Mouse (Mus musculus): ENCODE measurements around the gene Atg7. TPM values are rescaled to one million over a fixed set of nuclear protein-coding genes. Genes with fewer than 3 reads are reported as not detected.

The Atg7 gene
- polyA plus RNA-seq, 1 experiment from 2014 or later, result 21.6 TPM

DNA sequence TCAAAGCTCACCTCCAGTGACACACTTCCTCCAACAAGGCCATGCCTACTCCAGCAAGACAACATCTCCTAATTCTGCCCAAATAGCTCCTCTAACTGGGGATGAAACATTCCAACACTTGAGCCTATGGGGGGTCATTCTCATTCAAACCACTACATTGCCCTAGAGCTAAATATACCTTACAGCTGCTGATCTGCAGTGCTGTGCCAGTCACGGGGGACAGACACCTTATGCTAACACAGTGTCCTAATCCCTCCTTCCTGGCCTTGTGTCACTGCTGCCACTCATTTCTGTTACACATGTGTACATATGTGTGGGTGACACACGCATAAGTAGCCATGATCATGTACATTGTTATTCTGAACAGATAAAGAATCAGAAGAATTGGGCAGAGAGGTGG, 127.4 kb downstream of the Atg7 start:
- WGBS, result 81% methylated on average over 2 of the region's 2 CpGs
- H3K27me3 ChIP-seq (ENCODE audit: insufficient read depth, low read length), result no peaks in the 10 kb centered on the region

DNA sequence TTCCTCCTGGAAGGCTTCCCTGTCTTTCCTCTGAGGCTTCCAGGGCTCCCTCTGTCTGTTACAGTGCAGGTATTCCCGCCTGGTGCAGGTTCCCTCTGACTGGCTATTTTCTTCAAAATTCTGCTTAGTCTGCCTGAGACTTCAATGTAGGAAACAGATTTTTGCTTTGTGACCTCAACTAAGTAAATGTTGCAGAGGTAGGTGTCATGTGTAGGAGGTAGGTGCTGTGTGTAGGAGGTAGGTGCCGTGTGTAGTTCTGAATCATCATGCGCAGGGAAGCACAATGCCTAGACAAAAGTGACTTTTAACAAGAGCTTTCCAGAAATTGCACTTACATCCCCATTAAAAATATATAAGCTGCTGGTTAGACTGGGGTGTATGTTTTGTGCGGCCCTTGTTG, 128.6 kb downstream of the Atg7 start:
- no peak for ATAC-seq (ENCODE audit: insufficient read depth)
- 77% methylated on average over 4 of the region's 4 CpGs for WGBS

More for the DNA sequence above, 127.4 kb downstream of the Atg7 start:
- H3K36me3 ChIP-seq (ENCODE audit: insufficient read depth), result no peaks in the 10 kb centered on the region
- H3K4me2 ChIP-seq, result no peak overlapping the region
- H3K27ac ChIP-seq (ENCODE audit: low read depth), result no peak overlapping the region
- H3K9me3 ChIP-seq (ENCODE audit: low read depth, low read length), result no peaks in the 10 kb centered on the region
- no peak for TF ChIP-seq CTCF (IDR thresholded peaks at IDR 0.05; ENCODE audit: low read depth)
- no peak overlapping the region for H3K9ac ChIP-seq
- H3K4me3 ChIP-seq (ENCODE audit: low read depth, low read length), result no peak overlapping the region
- 0 out of 2 replicates have a peak, but pooled peaks cover 10% of the 10 kb centered on the region for H3K4me1 ChIP-seq (ENCODE audit: insufficient read depth)
- no peak for ATAC-seq (ENCODE audit: insufficient read depth)
- no peak for DNase-seq

DNA sequence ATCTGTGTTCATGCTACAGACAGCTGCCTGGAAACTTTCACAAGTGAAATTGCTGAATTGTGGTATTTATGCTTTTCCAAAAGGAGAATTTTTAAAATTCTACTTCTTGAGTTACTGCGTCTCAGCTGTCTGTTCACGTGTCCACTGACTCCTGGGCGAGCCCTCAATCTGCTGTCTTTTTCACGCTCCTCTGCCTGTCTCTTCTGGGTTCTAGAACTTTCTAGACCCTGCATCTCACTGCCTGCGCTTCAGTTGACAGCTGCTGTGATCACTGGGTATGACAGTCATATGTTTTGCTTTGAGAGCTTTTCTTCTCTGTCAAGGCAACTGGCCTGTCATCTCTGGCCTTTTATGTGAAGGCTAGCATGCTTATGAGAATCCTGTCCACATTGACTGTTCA, 132.3 kb downstream of the Atg7 start:
- TF ChIP-seq CTCF (IDR thresholded peaks at IDR 0.05; ENCODE audit: low read depth), result no peak

More for the DNA sequence above, 128.6 kb downstream of the Atg7 start:
- H3K4me1 ChIP-seq (ENCODE audit: insufficient read depth), result 0 out of 2 replicates have a peak, but pooled peaks cover 10% of the 10 kb centered on the region
- H3K27ac ChIP-seq (ENCODE audit: low read depth), result no peak overlapping the region
- H3K36me3 ChIP-seq (ENCODE audit: insufficient read depth), result no peaks in the 10 kb centered on the region
- no peak overlapping the region for H3K4me3 ChIP-seq (ENCODE audit: low read depth, low read length)
- H3K9me3 ChIP-seq (ENCODE audit: low read depth, low read length), result no peaks in the 10 kb centered on the region
- DNase-seq, result no peak
- no peak overlapping the region for H3K4me2 ChIP-seq
- H3K27me3 ChIP-seq (ENCODE audit: insufficient read depth, low read length), result no peaks in the 10 kb centered on the region
- no peak for TF ChIP-seq CTCF (IDR thresholded peaks at IDR 0.05; ENCODE audit: low read depth)
- H3K9ac ChIP-seq, result no peak overlapping the region

DNA sequence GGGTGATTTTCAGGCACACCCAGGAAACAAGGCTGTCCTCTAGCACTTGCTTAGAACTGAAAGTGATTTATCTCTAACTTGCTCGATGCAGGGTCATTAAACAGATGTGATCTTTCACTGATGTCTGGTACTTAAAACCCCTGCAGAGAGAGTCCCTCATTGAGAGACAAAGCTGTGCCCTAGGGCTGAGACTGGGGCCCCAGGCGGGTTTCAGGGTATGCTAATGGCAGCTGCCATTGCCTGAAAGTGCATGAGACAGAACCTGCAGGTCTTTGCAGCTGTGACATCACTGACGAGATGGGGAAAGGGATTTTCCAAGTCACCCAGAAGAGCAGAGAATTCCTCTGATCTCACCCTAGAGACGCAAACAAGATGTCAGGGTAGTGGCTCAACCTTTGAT, 135.0 kb downstream of the Atg7 start:
- WGBS, result 23% methylated on average over 4 of the region's 4 CpGs
- Histone ChIP-seq H3K4me1 (ENCODE audit: insufficient read depth) (peaks cover 18% of the 10 kb centered on the region), H3K9me3 (ENCODE audit: low read depth, low read length) (no peaks in the 10 kb centered on the region), H3K4me2 (no peak overlapping the region), H3K4me3 (ENCODE audit: low read depth, low read length) (no peak overlapping the region), H3K27me3 (ENCODE audit: insufficient read depth, low read length) (no peaks in the 10 kb centered on the region), H3K27ac (ENCODE audit: low read depth) (no peak overlapping the region), H3K36me3 (ENCODE audit: insufficient read depth) (no peaks in the 10 kb centered on the region), H3K9ac (no peak overlapping the region)
- DNase-seq, result no peak
- TF ChIP-seq CTCF (IDR thresholded peaks at IDR 0.05; ENCODE audit: low read depth), result no peak
- no peak for ATAC-seq (ENCODE audit: insufficient read depth)

More for the DNA sequence above, 132.3 kb downstream of the Atg7 start:
- H3K4me3 ChIP-seq (ENCODE audit: low read depth, low read length), result no peak overlapping the region
- H3K9me3 ChIP-seq (ENCODE audit: low read depth, low read length), result no peaks in the 10 kb centered on the region
- no peak overlapping the region for H3K4me2 ChIP-seq
- DNase-seq (no peak), ATAC-seq (ENCODE audit: insufficient read depth) (no peak)
- 82% methylated on average over 5 of the region's 5 CpGs for WGBS
- H3K27me3 ChIP-seq (ENCODE audit: insufficient read depth, low read length), result no peaks in the 10 kb centered on the region
- no peaks in the 10 kb centered on the region for H3K36me3 ChIP-seq (ENCODE audit: insufficient read depth)
- H3K4me1 ChIP-seq (ENCODE audit: insufficient read depth), result 0 out of 2 replicates have a peak, but pooled peaks cover 6% of the 10 kb centered on the region
- H3K9ac ChIP-seq, result no peak overlapping the region
- no peak overlapping the region for H3K27ac ChIP-seq (ENCODE audit: low read depth)

DNA sequence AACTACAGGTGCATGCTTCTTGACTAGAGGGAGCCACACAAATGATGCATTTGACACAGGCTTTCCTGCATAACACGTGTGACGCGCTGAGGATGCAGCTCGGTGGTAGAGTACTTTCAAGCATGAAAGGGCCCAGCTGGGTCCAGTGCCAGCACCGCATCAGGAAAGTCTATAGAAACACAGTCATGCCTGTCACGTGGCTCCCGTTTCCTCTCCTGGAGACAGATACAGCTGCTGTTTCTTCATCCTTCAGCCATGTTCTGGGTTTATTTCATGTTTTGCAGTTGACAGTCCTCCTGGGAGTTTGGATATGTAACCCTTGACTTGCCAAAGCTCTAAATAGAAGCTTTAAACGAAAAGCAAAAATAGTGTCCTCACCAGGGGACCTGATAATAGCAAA, 135.8 kb downstream of the Atg7 start:
- 43% methylated on average over 8 of the region's 8 CpGs for WGBS
- H3K9me3 ChIP-seq (ENCODE audit: low read depth, low read length), result no peaks in the 10 kb centered on the region
- TF ChIP-seq CTCF (IDR thresholded peaks at IDR 0.05; ENCODE audit: low read depth), result no peak
- DNase-seq (peak; percentile 36), ATAC-seq (ENCODE audit: insufficient read depth) (no peak)
- no peak overlapping the region for H3K27ac ChIP-seq (ENCODE audit: low read depth)
- H3K4me2 ChIP-seq, result no peak overlapping the region
- H3K9ac ChIP-seq, result no peak overlapping the region
- no peaks in the 10 kb centered on the region for H3K27me3 ChIP-seq (ENCODE audit: insufficient read depth, low read length)
- peaks cover 24% of the 10 kb centered on the region for H3K4me1 ChIP-seq (ENCODE audit: insufficient read depth)
- H3K36me3 ChIP-seq (ENCODE audit: insufficient read depth), result no peaks in the 10 kb centered on the region
- H3K4me3 ChIP-seq (ENCODE audit: low read depth, low read length), result no peak overlapping the region

DNA sequence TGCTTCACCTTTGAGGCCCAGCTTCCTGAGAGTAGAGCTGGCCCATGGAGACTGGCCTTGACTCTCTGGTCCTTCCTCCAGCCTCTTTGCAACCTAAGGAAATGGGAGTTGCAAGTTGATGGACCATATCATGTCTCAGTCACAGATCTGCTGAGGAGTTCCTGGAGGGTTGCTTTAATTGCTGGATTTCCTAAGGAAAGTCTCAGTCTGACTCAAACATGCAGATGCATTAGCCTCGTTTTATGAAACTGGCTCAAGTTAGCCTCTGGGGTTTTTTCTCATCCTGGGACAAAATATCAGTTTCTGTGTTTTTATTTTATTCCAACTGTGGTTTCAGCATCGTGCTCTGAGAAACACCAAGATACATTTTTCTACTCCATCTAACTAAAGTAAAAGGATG, 137.7 kb downstream of the Atg7 start:
- H3K27ac ChIP-seq (ENCODE audit: low read depth), result no peak overlapping the region
- ATAC-seq (ENCODE audit: insufficient read depth) (no peak), DNase-seq (no peak)
- H3K4me1 ChIP-seq (ENCODE audit: insufficient read depth), result peaks cover 24% of the 10 kb centered on the region
- no peaks in the 10 kb centered on the region for H3K9me3 ChIP-seq (ENCODE audit: low read depth, low read length)
- no peak for TF ChIP-seq CTCF (IDR thresholded peaks at IDR 0.05; ENCODE audit: low read depth)
- no peaks in the 10 kb centered on the region for H3K36me3 ChIP-seq (ENCODE audit: insufficient read depth)
- no peak overlapping the region for H3K9ac ChIP-seq
- H3K4me3 ChIP-seq (ENCODE audit: low read depth, low read length), result no peak overlapping the region
- no peaks in the 10 kb centered on the region for H3K27me3 ChIP-seq (ENCODE audit: insufficient read depth, low read length)
- H3K4me2 ChIP-seq, result no peak overlapping the region
- WGBS, result 61% methylated on average over 2 of the region's 2 CpGs

DNA sequence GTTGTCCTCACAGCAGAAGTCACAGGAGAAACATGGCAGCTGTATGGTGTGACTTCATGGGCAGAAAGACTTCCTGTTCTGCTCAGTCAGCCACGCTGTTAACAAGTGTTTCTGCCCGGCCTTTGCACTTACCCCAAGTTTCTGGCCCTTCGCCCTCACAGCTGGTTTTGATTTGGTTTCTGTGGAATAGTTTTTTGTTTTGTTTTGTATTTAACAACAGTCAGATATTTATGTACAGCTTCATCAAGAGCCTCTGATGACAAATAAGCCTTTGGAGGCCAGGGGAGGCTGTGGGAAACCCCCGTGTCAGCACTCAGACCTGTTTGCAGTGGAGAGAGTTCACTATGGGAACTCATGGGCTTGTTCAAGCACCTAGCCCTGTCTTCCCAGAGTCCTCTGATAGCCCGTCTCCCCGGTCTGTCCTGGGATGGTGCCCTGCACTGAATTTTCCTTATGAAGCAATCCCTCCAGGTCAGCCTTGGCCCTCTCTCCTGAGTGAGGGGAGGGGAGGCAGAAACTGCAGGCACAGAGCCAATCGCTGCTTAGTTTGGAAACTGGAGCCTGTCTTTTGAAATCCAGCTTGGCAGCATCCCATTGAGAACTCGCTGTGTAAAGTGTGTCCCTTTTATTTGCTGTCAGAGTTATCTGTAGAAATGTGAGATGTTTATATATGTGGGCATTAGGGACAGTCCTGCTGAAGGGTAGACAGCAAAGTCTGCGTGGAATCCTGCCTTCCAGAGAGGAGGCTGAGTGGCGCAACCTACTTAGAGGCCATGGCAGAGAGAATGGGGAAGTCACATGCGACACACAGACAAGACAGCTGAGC, 138.7 kb downstream of the Atg7 start:
- Histone ChIP-seq H3K36me3 (ENCODE audit: insufficient read depth) (no peaks in the 10 kb centered on the region), H3K9me3 (ENCODE audit: low read depth, low read length) (no peaks in the 10 kb centered on the region), H3K27me3 (ENCODE audit: insufficient read depth, low read length) (no peaks in the 10 kb centered on the region), H3K9ac (no peak overlapping the region), H3K4me3 (ENCODE audit: low read depth, low read length) (no peak overlapping the region), H3K4me2 (peak overlapping the region; percentile 15; the same call in 1 of the 2 replicates), H3K27ac (ENCODE audit: low read depth) (peak overlapping the region; percentile 44), H3K4me1 (ENCODE audit: insufficient read depth) (peaks cover 24% of the 10 kb centered on the region)
- TF ChIP-seq CTCF (IDR thresholded peaks at IDR 0.05; ENCODE audit: low read depth), result no peak
- DNase-seq, result peak; percentile 97
- peak; percentile 91 for ATAC-seq (ENCODE audit: insufficient read depth)
- 20% methylated on average over 11 of the region's 11 CpGs for WGBS
